Mouse (Mus musculus): Measurements from ENCODE around the gene Acin1. TPM values are rescaled to one million over a fixed set of nuclear protein-coding genes. Genes with fewer than 3 reads are reported as not detected.
A peak's percentile ranks its signal among the peaks of the same experiment; 100 is the strongest.

Gene Acin1
- polyA plus RNA-seq, 1 experiment = 121 TPM

- Histone ChIP-seq H3K4me3 (replicated peaks; ENCODE audit: extremely low read depth, low read depth, low read length) (no peak overlapping the region), H3K4me1 (ENCODE audit: control insufficient read depth, insufficient read depth, low read length) (peaks cover 3% of the 10 kb centered on the region; the same call in 1 of the 2 replicates)
- DNase-seq = no peak
- WGBS = 80% methylated on average over 5 of the region's 5 CpGs
- TF ChIP-seq POLR2A (IDR thresholded peaks at IDR 0.05; ENCODE audit: borderline replicate concordance, extremely low read depth, low read depth, low read length) (no peak), CTCF (IDR thresholded peaks at IDR 0.05; ENCODE audit: insufficient read depth, low read length) (no peak)
Observed at GRCm38 (mm10) chr14:54676290-54676689, 10.4 kb downstream of the Acin1 start.

GRCm38 (mm10) chr14:54674317-54674716 is 12.4 kb downstream of the Acin1 start:
- no peak for DNase-seq
- 47% methylated on average over 2 of the region's 2 CpGs for WGBS
- H3K4me1 ChIP-seq (ENCODE audit: control insufficient read depth, insufficient read depth, low read length) = peaks cover 3% of the 10 kb centered on the region; the same call in 1 of the 2 replicates
- TF ChIP-seq CTCF (IDR thresholded peaks at IDR 0.05; ENCODE audit: insufficient read depth, low read length) (no peak), POLR2A (IDR thresholded peaks at IDR 0.05; ENCODE audit: borderline replicate concordance, extremely low read depth, low read depth, low read length) (no peak)
- no peak overlapping the region for H3K4me3 ChIP-seq (replicated peaks; ENCODE audit: extremely low read depth, low read depth, low read length)

GRCm38 (mm10) chr14:54669381-54669780 is 17.4 kb downstream of the Acin1 start:
- Histone ChIP-seq H3K4me3 (replicated peaks; ENCODE audit: extremely low read depth, low read depth, low read length) (no peak overlapping the region), H3K4me1 (ENCODE audit: control insufficient read depth, insufficient read depth, low read length) (peaks cover 3% of the 10 kb centered on the region; the same call in 1 of the 2 replicates)
- DNase-seq = peak; percentile 50
- TF ChIP-seq CTCF (IDR thresholded peaks at IDR 0.05; ENCODE audit: insufficient read depth, low read length) = peak; percentile 72
- TF ChIP-seq POLR2A (IDR thresholded peaks at IDR 0.05; ENCODE audit: borderline replicate concordance, extremely low read depth, low read depth, low read length) = no peak
- 67% methylated on average over 4 of the region's 4 CpGs for WGBS

GRCm38 (mm10) chr14:54664477-54665222 is 22.1 kb downstream of the Acin1 start:
- no peak overlapping the region for H3K4me3 ChIP-seq (replicated peaks; ENCODE audit: extremely low read depth, low read depth, low read length)
- H3K4me1 ChIP-seq (ENCODE audit: control insufficient read depth, insufficient read depth, low read length) = no peaks in the 10 kb centered on the region
- WGBS = 88% methylated on average over 10 of the region's 10 CpGs
- TF ChIP-seq CTCF (IDR thresholded peaks at IDR 0.05; ENCODE audit: insufficient read depth, low read length) (no peak), POLR2A (IDR thresholded peaks at IDR 0.05; ENCODE audit: borderline replicate concordance, extremely low read depth, low read depth, low read length) (no peak)
- DNase-seq = no peak

- WGBS = 86% methylated on average over 2 of the region's 2 CpGs
- Histone ChIP-seq H3K4me3 (replicated peaks; ENCODE audit: extremely low read depth, low read depth, low read length) (no peak overlapping the region), H3K4me1 (ENCODE audit: control insufficient read depth, insufficient read depth, low read length) (no peaks in the 10 kb centered on the region)
- TF ChIP-seq POLR2A (IDR thresholded peaks at IDR 0.05; ENCODE audit: borderline replicate concordance, extremely low read depth, low read depth, low read length) = no peak
- no peak for TF ChIP-seq CTCF (IDR thresholded peaks at IDR 0.05; ENCODE audit: insufficient read depth, low read length)
- no peak for DNase-seq
Observed at GRCm38 (mm10) chr14:54660009-54660408, 26.7 kb downstream of the Acin1 start.

- peak overlapping the region; percentile 91 for H3K4me3 ChIP-seq (replicated peaks; ENCODE audit: extremely low read depth, low read depth, low read length)
- TF ChIP-seq CTCF (IDR thresholded peaks at IDR 0.05; ENCODE audit: insufficient read depth, low read length) (no peak), POLR2A (IDR thresholded peaks at IDR 0.05; ENCODE audit: borderline replicate concordance, extremely low read depth, low read depth, low read length) (peak; percentile 30; the same call in 1 of the 2 replicates)
- peak; percentile 74 for DNase-seq
- H3K4me1 ChIP-seq (ENCODE audit: control insufficient read depth, insufficient read depth, low read length) = peaks cover 6% of the 10 kb centered on the region
- WGBS = 1% methylated on average over 12 of the region's 12 CpGs
Observed at GRCm38 (mm10) chr14:54653496-54653895, 33.2 kb downstream of the Acin1 start.

- 7% methylated on average over 7 of the region's 7 CpGs for WGBS
- TF ChIP-seq POLR2A (IDR thresholded peaks at IDR 0.05; ENCODE audit: borderline replicate concordance, extremely low read depth, low read depth, low read length) (no peak), CTCF (IDR thresholded peaks at IDR 0.05; ENCODE audit: insufficient read depth, low read length) (no peak)
- Histone ChIP-seq H3K4me1 (ENCODE audit: control insufficient read depth, insufficient read depth, low read length) (peaks cover 6% of the 10 kb centered on the region), H3K4me3 (replicated peaks; ENCODE audit: extremely low read depth, low read depth, low read length) (no peak overlapping the region)
- no peak for DNase-seq
Observed at GRCm38 (mm10) chr14:54652787-54653186, 33.9 kb downstream of the Acin1 start.

GRCm38 (mm10) chr14:54651556-54651955 is 35.2 kb downstream of the Acin1 start:
- 78% methylated on average over 4 of the region's 4 CpGs for WGBS
- no peak overlapping the region for H3K4me3 ChIP-seq (replicated peaks; ENCODE audit: extremely low read depth, low read depth, low read length)
- TF ChIP-seq CTCF (IDR thresholded peaks at IDR 0.05; ENCODE audit: insufficient read depth, low read length) = no peak
- no peak for TF ChIP-seq POLR2A (IDR thresholded peaks at IDR 0.05; ENCODE audit: borderline replicate concordance, extremely low read depth, low read depth, low read length)
- peaks cover 6% of the 10 kb centered on the region for H3K4me1 ChIP-seq (ENCODE audit: control insufficient read depth, insufficient read depth, low read length)
- DNase-seq = no peak

- WGBS = 52% methylated on average over 23 of the region's 23 CpGs
Observed at GRCm38 (mm10) chr14:54650621-54651454, 35.9 kb downstream of the Acin1 start.

More at GRCm38 (mm10) chr14:54650621-54651454, 35.9 kb downstream of the Acin1 start:
- DNase-seq = peak; percentile 72
- TF ChIP-seq CTCF (IDR thresholded peaks at IDR 0.05; ENCODE audit: insufficient read depth, low read length) (peak; percentile 80), POLR2A (IDR thresholded peaks at IDR 0.05; ENCODE audit: borderline replicate concordance, extremely low read depth, low read depth, low read length) (no peak)
- Histone ChIP-seq H3K4me3 (replicated peaks; ENCODE audit: extremely low read depth, low read depth, low read length) (no peak overlapping the region), H3K4me1 (ENCODE audit: control insufficient read depth, insufficient read depth, low read length) (peaks cover 6% of the 10 kb centered on the region)
